Mouse (Mus musculus) kidney, adult 2 months (tissue): ENCODE data around the gene Gm15517.

Source experiments
- CTCF ChIP-seq: fragments of 200-500 bp; conservative IDR thresholded peaks from 2 replicates; pipeline ENCODE4 v1.5.1; 2011; ENCODE audit warnings: low read depth, mild to moderate bottlenecking, control low read depth, low read length, moderate library complexity, mixed read lengths; ENCODE audit not compliant: insufficient read depth, insufficient read length
- POLR2A ChIP-seq: fragments of 200-500 bp; IDR thresholded peaks from one replicate; pipeline ENCODE4 v1.6.1; 2011; ENCODE audit warnings: low read depth, low read length, control low read depth

DNA sequence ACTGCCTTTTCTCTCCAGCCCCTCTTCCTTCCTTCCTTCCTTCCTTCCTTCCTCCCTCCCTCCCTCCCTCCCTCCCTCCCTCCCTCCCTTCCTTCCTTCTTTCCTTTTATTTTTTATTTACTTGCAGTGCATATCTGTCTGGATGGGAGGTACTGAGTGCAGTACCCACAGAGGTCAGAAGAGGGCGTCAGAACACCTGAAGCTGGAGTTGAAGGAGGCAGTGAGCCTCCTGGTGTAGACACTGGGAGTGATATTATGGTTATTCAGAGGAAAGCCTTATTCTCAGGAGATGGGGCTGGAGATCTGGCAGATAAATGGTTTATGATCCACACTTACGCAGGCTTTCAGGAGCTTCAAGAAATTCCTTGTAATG, 16.0 kb downstream of the Gm15517 start:
- TF ChIP-seq POLR2A = no peak
- peak; percentile 60 for TF ChIP-seq CTCF
